Mouse (Mus musculus) CD8-positive naive resting alpha-beta T cell, adult 2 months (primary cell): ENCODE results near the gene Emid1.

Experiments used
- DNase-seq, 2 experiments: peaks; one replicate each; pipeline ENCODE4 v3.0.0; 2022; ENCODE audit warnings: low read depth in 2 of 2, low spot score in 2 of 2

Emid1 gene

GRCm38 (mm10) chr11:5064282-5065055 is 87.6 kb downstream of the Emid1 start:
- no peak for DNase-seq

GRCm38 (mm10) chr11:5063561-5064281 is 88.3 kb downstream of the Emid1 start:
- no peak for DNase-seq

DNA sequence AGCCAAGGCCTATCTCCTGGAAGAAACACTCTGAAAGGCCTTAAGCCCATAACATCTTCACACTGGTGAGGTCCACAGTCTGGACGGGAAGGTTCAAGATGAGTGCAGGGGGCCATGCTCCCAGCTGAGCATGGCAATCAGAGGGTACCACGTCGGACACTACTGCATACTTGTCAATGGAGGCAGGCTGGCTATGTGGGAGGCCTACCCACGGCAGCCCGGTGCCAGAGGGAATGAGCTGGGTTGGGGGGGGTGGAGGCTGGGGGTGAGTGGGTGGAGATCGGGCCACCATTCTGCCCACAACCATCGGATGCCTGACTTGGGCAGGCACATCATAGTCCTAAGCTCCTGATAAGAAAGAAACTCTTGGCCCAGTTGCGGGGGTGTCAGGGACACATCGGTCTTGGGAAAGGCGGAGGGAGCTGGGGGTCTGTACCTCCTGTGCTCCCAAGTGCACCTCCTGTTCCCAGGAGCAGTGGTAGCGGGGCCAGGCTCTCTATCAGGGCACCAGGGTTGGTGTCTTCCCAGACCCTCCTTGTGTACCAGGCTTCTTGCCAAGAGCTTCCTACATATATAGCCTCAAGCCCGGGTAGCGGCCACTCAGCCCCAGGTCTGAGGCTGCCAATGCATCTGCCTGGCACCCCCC is 89.1 kb downstream of the Emid1 start:
- DNase-seq: no peak

DNA sequence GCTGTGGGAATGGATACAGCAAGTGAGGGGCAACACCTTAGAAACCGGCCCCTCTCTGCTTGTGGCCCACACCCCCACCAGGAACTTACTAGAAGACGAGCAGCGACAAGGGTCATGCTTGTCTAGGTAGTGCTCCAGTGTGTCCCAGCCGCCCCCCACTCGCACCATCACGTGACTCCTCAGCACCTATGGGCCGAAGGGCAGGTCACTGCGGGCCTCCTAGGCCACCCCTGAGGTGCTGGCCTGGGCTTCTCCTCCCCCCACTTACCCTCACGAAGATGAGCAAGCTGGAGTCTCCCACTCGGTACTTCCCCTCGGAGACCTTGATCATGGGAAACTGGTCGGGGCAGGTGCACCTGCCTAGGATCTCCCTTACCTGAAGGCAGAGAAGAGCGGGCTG is 89.7 kb downstream of the Emid1 start:
- DNase-seq: no peak

GRCm38 (mm10) chr11:5061413-5062139 is 90.5 kb downstream of the Emid1 start:
- DNase-seq: peak in 1 of 2 experiments; percentile 34

GRCm38 (mm10) chr11:5060756-5061412 is 91.2 kb downstream of the Emid1 start:
- DNase-seq: no peak

DNA sequence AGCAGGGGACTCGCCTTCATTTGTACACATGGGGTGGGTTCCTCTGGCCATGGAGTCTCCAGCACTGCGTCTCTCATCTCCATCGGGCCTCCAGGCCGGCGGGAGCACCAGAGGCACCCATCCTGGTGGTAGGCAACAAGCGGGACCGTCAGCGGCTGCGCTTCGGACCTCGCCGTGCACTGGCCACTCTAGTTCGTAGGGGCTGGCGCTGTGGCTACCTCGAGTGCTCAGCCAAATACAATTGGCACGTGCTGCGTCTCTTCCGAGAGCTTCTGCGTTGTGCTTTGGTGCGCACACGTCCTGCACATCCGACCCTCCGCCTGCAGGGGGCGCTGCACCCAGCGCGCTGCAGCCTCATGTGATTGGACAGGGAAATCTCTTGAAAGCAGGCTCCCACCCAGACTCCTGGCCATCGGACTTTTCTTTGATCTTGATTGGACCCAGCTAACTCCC is 92.3 kb downstream of the Emid1 start:
- DNase-seq: peak in 1 of 2 experiments; percentile 46

DNA sequence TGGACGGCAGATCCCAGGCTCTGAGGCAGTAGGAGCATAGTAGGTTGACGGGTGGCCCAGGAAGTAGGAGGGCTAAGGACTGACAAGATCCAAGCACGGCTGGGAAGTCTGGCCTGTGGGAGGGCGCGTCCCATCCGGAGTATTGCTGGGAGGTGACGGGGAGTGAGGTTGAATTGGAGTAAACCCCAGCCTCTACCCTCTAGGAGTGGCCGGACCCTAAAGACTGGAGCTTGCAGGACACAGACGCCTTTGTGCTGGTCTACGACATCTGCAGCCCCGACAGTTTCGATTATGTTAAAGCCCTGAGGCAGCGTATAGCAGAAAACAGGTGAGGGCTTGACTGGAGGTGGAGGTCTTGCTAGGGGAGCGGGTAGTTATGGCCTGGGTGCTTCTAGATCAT is 92.8 kb downstream of the Emid1 start:
- DNase-seq: no peak

GRCm38 (mm10) chr11:5058783-5059182 is 93.3 kb downstream of the Emid1 start:
- DNase-seq: no peak

DNA sequence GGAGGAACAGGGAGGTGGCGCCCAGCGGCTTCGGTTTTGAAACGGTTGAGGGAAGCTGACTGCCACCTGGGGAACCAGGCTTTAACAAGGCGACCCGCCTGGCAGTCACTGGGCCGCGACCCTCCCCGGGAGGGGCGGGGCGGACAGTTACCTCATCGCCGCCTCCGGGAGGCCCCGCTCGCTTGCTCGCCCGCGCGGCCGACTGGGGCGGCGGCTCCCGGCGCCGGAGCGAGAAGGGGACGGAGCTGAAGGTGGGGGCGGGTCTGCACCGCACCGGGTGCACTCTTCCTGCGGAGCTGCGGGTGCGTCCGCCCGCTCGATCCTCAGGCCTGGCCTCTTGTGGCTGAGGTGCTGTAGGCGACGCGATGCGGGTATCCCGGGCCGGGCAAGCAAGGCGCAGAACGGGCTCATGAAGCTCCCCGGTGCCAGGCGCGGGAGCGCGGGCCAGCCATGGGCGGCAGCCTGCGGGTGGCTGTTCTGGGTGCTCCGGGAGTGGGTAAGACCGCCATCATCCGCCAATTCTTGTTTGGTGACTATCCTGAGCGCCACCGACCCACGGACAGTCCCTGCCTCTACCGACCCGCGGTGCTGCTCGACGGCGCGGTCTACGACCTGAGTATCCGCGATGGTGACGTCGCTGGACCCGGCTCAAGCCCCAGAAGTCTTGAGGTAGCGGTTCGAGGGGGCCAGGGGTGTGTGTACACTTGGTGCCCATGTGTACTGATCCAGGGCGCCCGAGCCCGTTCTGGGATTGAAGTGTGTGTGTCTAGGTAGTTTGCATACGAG is 94.0 kb downstream of the Emid1 start, which contains the start of gene Rasl10a:
Rasl10a (plus strand) TSS at position 273 of the 786 bp plus-strand sequence.
- no peak for DNase-seq

- DNase-seq: no peak
These were observed 94.6 kb downstream of the Emid1 start for GRCm38 (mm10) chr11:5057541-5057855.

- no peak for DNase-seq
These were observed 95.0 kb downstream of the Emid1 start for GRCm38 (mm10) chr11:5057064-5057463.
